Mouse (Mus musculus): ENCODE measurements at regions not wholly inside any gene's neighbourhood (a gene's known extent, or its start where the extent isn't known, plus 50 kb on each side); places are given as distances from the start of the nearest gene placed in this dataset.

DNA sequence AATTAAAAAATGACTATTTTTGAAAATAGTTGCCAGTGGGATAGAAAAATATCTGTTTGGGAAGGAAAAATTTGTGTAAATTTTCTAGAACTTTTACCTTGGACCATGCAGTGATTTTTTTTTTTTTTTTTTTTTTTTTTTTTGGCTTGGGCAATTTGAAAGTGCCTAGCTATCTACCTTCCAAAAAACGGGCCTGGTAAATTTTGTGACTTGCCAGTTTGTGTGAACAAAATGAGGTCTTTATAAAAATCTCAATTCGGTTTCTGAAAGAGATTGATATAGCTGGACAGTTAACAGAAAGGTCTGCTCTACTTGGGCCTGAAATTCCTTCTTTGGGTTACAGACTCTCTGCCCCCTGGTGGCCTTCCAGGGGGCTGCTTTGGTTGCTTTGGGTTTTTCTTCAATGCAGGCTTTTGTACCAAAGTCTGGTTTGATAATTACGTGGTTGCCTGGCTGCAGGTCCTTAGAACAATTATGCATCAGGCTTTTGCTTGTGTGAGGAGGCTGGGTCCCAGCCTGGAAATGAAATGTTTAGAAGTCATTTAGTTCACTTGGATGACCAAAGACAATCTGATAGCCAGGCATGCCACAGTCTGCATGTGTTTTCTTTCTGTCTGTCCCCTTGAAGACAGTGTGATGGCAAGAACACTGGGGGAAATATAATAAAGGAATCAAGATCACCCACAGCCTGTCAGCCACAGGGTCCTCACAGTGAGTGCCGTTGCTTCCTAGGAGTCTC is 75.6 kb upstream of the Jazf1 start:
- DNase-seq (ENCODE audit: inconsistent age in 2 of 2, low spot score in 1 of 2), result peak; percentile 21 to 76

DNA sequence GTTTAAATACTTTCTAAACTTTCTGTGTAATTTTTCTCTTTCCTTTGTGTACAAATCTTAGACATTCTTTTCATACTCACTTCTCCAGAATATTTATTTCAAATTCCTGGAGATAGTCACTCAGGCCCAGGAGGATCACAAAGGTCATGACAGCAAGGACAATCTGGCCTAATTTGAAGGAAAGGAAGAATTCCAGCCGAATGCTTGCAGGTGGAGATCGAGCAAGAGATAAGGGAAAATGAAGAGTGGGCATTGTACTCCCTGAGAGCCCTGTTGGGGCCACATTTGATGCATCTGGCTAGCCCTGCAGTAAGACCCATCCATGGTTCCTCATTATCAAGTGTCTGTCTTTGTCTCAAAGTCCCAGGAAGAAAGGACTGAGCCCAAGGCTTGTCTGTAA is 66.0 kb upstream of the Jazf1 start:
- DNase-seq (ENCODE audit: inconsistent age in 2 of 2, low spot score in 1 of 2), result no peak

DNA sequence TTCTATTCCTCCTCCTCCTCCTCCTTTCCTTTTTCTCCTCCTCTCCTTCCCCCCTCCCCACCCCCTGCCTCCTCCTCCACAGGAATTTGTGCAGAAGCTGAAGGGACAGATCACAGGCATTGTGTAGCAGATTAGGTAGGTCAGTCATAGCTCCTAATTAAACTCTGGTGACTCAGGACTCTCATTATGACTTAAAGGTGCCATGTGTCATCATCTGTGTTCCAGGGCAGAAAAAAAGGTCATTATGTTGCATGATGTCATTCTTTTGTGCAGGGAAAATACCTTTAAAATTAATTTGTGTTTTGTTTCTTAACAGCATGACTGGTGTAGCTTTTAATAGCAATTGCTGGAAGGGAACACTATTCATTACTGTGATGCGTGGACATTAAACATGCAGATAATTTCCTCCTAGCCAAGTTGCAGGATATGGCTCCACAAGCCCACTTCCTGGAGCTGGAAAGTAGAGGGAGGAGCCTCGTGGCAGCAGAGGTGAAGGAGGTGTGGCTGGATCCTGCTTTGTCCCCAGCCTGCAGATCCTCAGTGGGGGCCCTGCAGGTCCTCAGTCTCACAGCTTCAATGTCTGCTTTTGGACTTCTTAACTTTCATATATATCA is 62.4 kb upstream of the Jazf1 start:
- DNase-seq (ENCODE audit: inconsistent age in 2 of 2, low spot score in 1 of 2), result no peak

DNA sequence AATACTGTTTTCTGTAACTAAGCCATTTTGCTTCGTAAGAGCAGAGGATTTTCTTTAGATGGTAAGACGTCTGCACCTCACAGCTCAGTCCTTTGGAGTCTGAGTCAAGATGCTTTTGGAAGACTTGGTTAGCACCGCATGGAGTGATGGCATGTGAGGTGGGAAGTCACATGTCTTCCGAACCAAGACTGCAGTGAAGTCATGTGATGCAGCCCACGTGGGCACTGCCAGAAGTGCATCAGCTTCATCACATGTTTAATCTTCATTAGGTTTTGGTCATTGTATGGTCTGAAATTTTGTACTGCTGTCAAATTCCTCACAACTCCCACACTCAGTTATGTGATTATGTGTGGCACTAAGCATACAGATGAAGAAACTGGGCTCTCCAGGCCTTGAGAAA is 58.3 kb upstream of the Jazf1 start:
- DNase-seq (ENCODE audit: inconsistent age in 2 of 2, low spot score in 1 of 2), result no peak

DNA sequence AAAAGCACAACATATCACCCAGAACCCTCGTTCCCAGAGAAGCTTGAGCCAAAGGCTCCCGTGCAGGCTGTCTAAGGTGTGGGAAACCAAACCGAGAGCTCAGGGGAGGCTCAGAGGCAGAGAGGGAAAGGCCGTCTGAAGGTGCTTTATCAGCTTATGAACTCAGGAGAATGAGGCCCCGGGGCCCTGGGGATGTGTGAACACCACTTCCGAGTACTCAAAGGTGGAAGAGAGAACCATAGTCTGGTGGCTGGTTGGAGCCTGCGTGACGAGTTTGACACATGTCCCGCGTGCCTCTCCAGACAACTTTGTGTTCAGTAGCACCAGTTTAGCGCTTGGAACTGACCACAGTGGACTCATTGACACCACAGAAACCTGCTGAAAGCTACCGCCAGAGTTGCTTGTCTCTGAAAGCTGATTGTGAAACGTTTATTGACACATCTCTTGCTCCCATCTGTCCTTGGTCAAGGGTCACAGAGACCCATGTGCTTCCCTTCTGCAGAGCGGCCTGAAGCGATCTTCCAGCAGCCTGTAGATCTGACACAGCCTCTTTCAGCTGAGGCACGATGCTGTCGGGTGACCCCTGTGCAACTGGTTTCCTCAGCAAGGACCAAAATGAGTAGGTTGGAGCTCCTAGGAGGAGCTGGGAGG is 56.5 kb upstream of the Jazf1 start:
- DNase-seq (ENCODE audit: inconsistent age in 2 of 2, low spot score in 1 of 2), result peak in 1 of 2 experiments; percentile 29

DNA sequence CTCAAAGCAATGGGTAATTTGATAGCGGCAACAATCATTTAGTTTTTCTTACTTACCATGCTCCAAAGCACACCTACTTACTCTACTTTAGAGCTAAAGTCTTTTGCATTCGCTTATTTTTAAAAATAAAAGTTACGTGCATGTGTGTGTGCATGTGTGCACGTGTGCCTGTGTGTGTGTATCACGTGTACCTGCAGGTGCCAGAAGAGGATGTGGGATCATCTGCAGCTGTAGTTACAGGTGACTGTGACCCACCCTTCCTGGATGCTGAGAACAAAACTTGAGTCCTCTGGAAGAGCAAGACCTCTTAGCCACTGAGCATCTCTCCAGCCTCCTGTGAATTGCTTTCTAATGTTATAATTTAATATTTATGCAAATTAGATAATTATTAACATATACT is 52.0 kb upstream of the Jazf1 start:
- no peak for DNase-seq (ENCODE audit: inconsistent age in 2 of 2, low spot score in 1 of 2)

All from adrenal gland, adult (tissue).